Mouse (Mus musculus) heart, embryonic 14.5 days (tissue): ENCODE measurements around the gene Cebpb. TPM values are rescaled to one million over a fixed set of nuclear protein-coding genes. Genes with fewer than 3 reads are reported as not detected.
A peak's percentile ranks its signal among the peaks of the same experiment; 100 is the strongest.

Source experiments
- ATAC-seq: fragments of 200-750 bp; cut with Nextera tagmentation; 2 replicates; pipeline ENCODE4 v1.8.0; 2017; ENCODE audit warnings: low read depth, moderate TSS enrichment; ENCODE audit not compliant: insufficient number of reproducible peaks, insufficient read depth, low FRiP score
- H3K27ac ChIP-seq, 2 experiments: fragments of 200-500 bp in 1 of 2; fragments of 300-500 bp in 1 of 2; sonication (generic) in 1 of 2; replicated peaks in 1 of 2; 2 replicates each; pipeline ENCODE4 v1.5.1; 2012 to 2014; ENCODE audit warnings: low read depth in 2 of 2, low read length in 2 of 2, control low read depth in 1 of 2, mild to moderate bottlenecking in 1 of 2, mixed read lengths in 1 of 2; ENCODE audit not compliant: control insufficient read depth in 1 of 2, insufficient read depth in 1 of 2
- H3K27me3 ChIP-seq: fragments of 300-500 bp; sonication (generic); 2 replicates; pipeline ENCODE4 v1.6.1; 2014; ENCODE audit warnings: mild to moderate bottlenecking, low read length, control low read depth; ENCODE audit not compliant: control insufficient read depth, insufficient read depth
- H3K36me3 ChIP-seq: fragments of 300-500 bp; sonication (generic); 2 replicates; pipeline ENCODE4 v1.6.1; 2014; ENCODE audit warnings: mild to moderate bottlenecking, control low read depth, low read length, mixed read lengths; ENCODE audit not compliant: control insufficient read depth, insufficient read depth
- H3K4me1 ChIP-seq, 2 experiments: fragments of 200-500 bp in 1 of 2; fragments of 300-500 bp in 1 of 2; sonication (generic) in 1 of 2; 2 replicates each; pipeline ENCODE4 v1.6.1; 2012 to 2014; ENCODE audit warnings: low read length in 2 of 2, control low read depth in 1 of 2, mixed read lengths in 1 of 2; ENCODE audit not compliant: control insufficient read depth in 2 of 2, insufficient read depth in 2 of 2
- H3K4me2 ChIP-seq: fragments of 300-500 bp; sonication (generic); 2 replicates; pipeline ENCODE4 v1.6.1; 2014; ENCODE audit warnings: mild to moderate bottlenecking, low read length
- H3K4me3 ChIP-seq, 2 experiments: fragments of 200-500 bp in 1 of 2; fragments of 300-500 bp in 1 of 2; sonication (generic) in 1 of 2; 2 replicates each; pipeline ENCODE4 v1.5.1; 2012 to 2014; ENCODE audit warnings: low read length in 2 of 2, mild to moderate bottlenecking in 2 of 2, control low read depth in 1 of 2, low read depth in 1 of 2, moderate library complexity in 1 of 2; ENCODE audit not compliant: control insufficient read depth in 1 of 2, insufficient read depth in 1 of 2
- H3K9ac ChIP-seq: fragments of 300-500 bp; sonication (generic); 2 replicates; pipeline ENCODE4 v1.6.1; 2014; ENCODE audit warnings: mild to moderate bottlenecking, low read length
- H3K9me3 ChIP-seq: fragments of 300-500 bp; sonication (generic); 2 replicates; pipeline ENCODE4 v1.6.1; 2016; ENCODE audit warnings: low read length, control low read depth; ENCODE audit not compliant: control insufficient read depth
- WGBS: fragments of 180-500 bp; shearing (Covaris S2); extraction: QIAGEN DNeasy Blood & Tissue Kit; methylation state at CpG from one replicate; pipeline ENCODE4 v1.1.7; 2014; 5-methylcytosine and 5-hydroxymethylcytosine counted together
- polyA plus RNA-seq: library from polyadenylated mRNA; unstranded; fragments of >200 nt; fragmentation: Nextera tagmentation; extraction: Ambion mirVana; gene quantifications from 2 replicates; pipeline ENCODE4 v1.2.1, GENCODE M21; 2014

Cebpb gene
- polyA plus RNA-seq, 1 experiment from 2014 or later = 17.0 TPM

DNA sequence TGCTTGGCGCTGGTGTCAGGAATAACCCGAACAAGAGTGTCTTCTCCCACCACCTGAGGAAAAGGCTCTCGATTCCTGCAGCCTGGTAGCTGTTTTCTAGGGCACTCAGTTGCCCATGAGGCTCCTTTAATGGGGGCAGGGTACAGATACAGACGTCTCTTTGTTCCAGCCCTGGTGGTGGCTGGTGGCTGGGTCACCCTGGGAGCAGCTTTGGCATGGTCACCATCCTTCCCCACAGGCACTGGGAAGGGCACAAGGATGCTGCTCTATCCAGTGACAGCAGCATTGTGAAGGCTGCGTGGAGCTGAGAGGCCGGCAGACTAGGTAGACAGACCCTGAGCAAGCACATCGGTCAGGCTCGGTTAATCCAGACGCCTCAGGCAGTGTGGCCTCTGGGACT lies 37.1 kb upstream of the Cebpb start:
- Histone ChIP-seq H3K9me3 (no peaks in the 10 kb centered on the region), H3K4me2 (no peak overlapping the region), H3K4me3 (no peak overlapping the region), H3K9ac (no peak overlapping the region), H3K27ac (no peak overlapping the region), H3K36me3 (peaks cover 49% of the 10 kb centered on the region), H3K27me3 (no peaks in the 10 kb centered on the region), H3K4me1 (no peaks in the 10 kb centered on the region)
- ATAC-seq = no peak
- 88% methylated on average over 9 of the region's 9 CpGs for WGBS

DNA sequence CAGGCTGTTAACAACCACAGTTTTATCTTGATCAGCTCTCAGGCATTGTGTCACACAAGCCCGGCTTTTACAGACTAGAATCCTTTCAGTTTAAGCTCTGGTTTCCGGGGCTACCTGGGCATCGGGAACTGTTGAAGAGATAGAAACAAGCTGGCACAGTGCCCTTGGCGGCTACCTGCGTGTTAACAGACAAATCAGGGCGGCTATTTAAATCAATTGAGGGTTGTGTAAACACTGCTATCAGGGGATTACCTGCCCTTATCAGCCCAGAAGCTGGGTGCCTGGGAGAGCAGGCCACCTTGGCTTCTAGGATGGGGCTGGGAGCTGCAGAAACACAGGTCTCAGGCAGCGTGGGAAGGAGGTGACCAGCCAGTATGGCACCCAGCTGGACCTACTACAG lies 36.0 kb upstream of the Cebpb start:
- Histone ChIP-seq H3K36me3 (peaks cover 46% of the 10 kb centered on the region), H3K27me3 (no peaks in the 10 kb centered on the region), H3K27ac (no peak overlapping the region), H3K4me2 (no peak overlapping the region), H3K4me3 (no peak overlapping the region), H3K4me1 (peaks cover 0 to 2% of the 10 kb centered on the region in 2 experiments; a peak in 1 of 4 replicates), H3K9me3 (no peaks in the 10 kb centered on the region), H3K9ac (no peak overlapping the region)
- ATAC-seq = no peak
- 64% methylated on average over 7 of the region's 7 CpGs for WGBS

DNA sequence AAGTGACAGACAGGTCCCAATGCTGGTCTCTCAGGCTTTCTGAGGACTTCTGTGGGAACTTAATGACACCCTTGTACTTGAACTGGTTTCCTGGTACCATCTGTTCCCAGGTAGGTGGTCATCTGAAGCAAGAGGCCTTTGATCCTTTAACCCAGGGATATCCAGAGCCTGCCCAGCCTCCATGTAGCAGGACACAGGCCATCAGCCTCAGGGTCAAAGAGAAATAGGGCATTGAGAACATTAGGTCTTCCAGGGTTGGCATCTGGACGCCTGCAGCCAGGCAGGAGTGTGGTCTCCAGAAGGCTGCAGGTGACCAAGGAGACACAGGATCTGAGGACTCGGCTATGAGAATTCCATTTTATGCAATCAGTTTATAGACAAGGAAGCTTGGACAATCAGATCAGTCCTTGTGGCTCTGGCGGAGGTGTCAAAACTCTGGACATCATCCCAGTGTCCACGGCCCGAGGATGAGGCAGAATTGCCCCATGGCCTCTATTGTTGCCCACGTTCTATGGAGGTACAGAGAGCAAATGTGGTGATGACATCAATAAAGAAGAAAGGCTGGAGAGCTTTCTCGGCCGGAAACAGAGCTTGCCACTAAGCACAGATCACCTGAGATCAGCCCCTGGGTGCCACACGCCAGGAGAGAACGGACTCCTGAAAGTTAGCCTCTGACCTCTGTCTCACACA lies 33.7 kb upstream of the Cebpb start:
- Histone ChIP-seq H3K4me2 (no peak overlapping the region), H3K27me3 (no peaks in the 10 kb centered on the region), H3K9me3 (no peaks in the 10 kb centered on the region), H3K36me3 (peaks cover 38% of the 10 kb centered on the region), H3K4me1 (peaks cover 15 to 18% of the 10 kb centered on the region in 2 experiments), H3K9ac (no peak overlapping the region), H3K4me3 (no peak overlapping the region), H3K27ac (no peak overlapping the region)
- no peak for ATAC-seq
- WGBS = 81% methylated on average over 9 of the region's 10 CpGs

DNA sequence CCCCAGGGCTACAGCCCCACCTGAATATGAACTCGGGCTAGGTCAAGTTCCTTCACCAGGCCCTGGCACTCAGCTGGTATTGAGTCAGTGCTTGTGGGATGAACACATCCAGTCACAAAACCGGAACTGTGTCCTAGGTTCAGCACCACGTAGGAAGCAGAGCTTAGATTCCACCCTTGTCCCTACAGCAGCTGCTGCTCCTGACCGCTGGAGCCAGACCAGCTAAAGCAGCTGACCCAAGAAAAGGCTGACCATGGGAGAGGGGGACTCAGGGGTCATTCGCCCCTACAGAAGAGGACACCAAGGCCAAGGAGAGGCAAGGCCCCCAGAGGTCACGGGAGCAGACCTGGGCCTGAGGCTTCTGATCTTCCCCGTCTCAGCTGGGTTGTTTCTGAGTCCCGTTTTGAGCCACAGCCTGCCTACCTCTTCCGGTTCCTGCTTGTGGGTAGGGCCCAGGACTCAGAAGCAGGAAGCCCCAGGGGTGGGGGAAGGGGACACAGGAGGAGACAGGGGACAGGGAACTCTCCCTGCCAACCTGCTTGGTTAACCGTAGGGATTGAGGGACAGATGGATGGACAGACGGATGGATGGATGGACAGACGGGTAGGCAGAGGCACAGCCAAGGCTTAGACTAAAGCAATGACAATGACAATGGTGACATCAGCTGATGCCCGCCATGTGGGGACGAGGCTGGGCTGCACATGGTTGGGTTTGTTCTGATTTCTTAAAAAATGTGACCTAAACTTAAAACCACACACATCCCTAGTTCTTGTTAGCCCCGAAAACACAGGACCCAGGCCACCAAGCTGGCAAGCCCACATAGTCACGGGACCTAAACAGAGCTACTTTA lies 31.9 kb upstream of the Cebpb start:
- no peaks in the 10 kb centered on the region for H3K9me3 ChIP-seq
- H3K27ac ChIP-seq = no peak overlapping the region
- no peak overlapping the region for H3K4me3 ChIP-seq
- no peak for ATAC-seq
- 0 out of 2 replicates have a peak overlapping the region, but pooled peaks have one; percentile 1 for H3K4me2 ChIP-seq
- 80% methylated on average over 16 of the region's 16 CpGs for WGBS
- H3K36me3 ChIP-seq = peaks cover 33% of the 10 kb centered on the region
- H3K4me1 ChIP-seq = peaks cover 22 to 28% of the 10 kb centered on the region in 2 experiments
- no peak overlapping the region for H3K9ac ChIP-seq
- no peaks in the 10 kb centered on the region for H3K27me3 ChIP-seq

DNA sequence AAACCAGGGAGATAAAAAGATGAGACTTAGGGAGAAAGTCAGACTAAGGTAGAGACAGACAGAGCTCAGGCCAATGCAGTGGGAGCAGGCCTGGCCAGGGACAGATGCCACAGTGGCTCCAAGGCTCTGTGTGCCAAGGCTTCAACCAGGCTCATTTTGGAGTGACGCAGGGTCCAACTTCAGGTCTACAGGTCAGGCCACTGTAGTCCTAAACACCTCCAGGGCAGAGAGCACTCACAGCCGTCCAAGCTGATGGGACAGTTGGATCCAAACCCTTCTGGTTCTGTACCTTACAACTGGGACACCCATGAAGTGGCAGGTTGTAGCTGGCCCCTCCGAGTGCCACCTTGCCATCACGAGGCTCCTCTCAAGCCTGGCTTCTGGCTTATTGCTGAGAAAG lies 30.7 kb upstream of the Cebpb start:
- 88% methylated on average over 4 of the region's 4 CpGs for WGBS
- no peak overlapping the region for H3K27ac ChIP-seq
- H3K27me3 ChIP-seq = no peaks in the 10 kb centered on the region
- ATAC-seq = no peak
- peaks cover 24% of the 10 kb centered on the region for H3K36me3 ChIP-seq
- H3K9ac ChIP-seq = no peak overlapping the region
- peaks cover 22 to 34% of the 10 kb centered on the region in 2 experiments for H3K4me1 ChIP-seq
- no peak overlapping the region for H3K4me2 ChIP-seq
- H3K4me3 ChIP-seq = no peak overlapping the region
- no peaks in the 10 kb centered on the region for H3K9me3 ChIP-seq

DNA sequence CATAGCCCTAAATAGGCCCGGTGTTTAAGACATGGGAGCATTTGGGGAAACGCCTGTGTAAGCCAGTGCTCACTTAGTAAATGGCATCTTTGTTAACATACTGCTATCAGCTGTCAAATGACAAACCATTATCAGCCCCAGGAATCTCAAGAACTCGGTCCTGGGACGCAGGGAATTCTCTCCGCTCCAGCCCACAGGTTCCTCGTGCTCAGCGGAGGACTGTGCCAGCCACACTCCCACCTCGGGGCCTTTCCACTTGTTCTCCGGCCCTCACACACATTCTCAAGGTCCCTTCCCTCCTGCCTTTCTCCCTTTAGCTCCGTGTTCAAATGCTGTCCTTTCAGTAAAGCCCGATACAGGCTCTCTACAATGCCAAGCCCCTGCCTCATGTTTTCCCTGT lies 30.0 kb upstream of the Cebpb start:
- Histone ChIP-seq H3K36me3 (peaks cover 18% of the 10 kb centered on the region), H3K9me3 (no peaks in the 10 kb centered on the region), H3K9ac (peak overlapping the region; percentile 22), H3K4me3 (no peak overlapping the region), H3K27ac (no peak overlapping the region), H3K4me2 (peak overlapping the region; percentile 99; the same call in 1 of the 2 replicates), H3K27me3 (no peaks in the 10 kb centered on the region), H3K4me1 (peaks cover 22 to 34% of the 10 kb centered on the region in 2 experiments)
- ATAC-seq = no peak
- 43% methylated on average over 11 of the region's 11 CpGs for WGBS

DNA sequence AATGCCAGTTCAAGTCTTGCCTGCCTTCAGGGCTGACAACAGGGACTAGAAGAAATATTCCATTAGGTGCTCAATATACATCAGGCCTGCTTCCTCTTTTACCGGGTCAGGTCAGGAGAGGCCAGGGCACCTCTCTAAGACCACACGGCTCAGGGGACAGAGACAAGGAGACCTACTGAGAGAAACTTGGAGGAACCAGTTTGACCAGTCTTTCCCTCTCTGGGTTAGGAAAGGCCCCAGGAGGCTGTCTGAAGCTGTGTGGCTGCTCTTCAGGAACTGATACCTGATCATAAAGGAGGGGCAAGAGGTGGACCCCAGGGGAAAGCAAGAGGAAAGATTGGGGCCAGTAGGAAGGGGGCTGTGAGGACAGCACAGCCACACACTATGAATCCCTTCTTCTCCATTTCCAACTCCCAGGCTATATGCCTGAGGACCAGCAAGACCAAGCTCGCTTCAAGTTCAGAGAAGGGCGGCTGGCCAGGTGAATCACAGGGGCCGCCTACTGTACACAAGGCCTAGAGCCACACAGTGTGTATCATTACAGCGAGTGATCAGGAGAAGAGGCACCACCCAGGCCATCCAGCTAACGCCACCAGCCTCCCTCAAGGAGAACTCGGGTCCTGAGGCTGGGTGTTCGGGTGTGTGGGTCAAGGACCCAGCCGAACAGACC lies 29.4 kb upstream of the Cebpb start:
- Histone ChIP-seq H3K4me3 (peak overlapping the region in 1 of 2 experiments; percentile 68; a peak in 2 of 4 replicates), H3K27ac (0 out of 4 replicates have a peak overlapping the region, but pooled peaks of 1 of the 2 experiments have one; percentile 46), H3K9ac (peak overlapping the region; percentile 22), H3K9me3 (no peaks in the 10 kb centered on the region), H3K36me3 (peaks cover 12% of the 10 kb centered on the region), H3K27me3 (no peaks in the 10 kb centered on the region), H3K4me2 (peak overlapping the region; percentile 99), H3K4me1 (peaks cover 22 to 34% of the 10 kb centered on the region in 2 experiments)
- 76% methylated on average over 10 of the region's 10 CpGs for WGBS
- no peak for ATAC-seq
